Comparison of ENCODE assay signal across 10 mouse cellular contexts in genomic region chr4:31455466-31455865, GRCm38 (mm10).
DNase-seq lines count a peak whose midpoint lies in the region; ATAC-seq lines count a peak whose summit lies in the region.
"Had no signal": no experiment of that assay in that cellular context is flagged by ENCODE, and none has a peak within 500 bp of the region (broad histone marks: within the 10 kb centered on the region; RNA-seq: fewer than 3 reads in every experiment).

No protein-coding gene starts in this region.

- H3K27ac ChIP-seq in kidney, embryonic 16.5 days (ENCODE audit: low read length): peak overlapping the region; percentile 20; the same call in 1 of the 2 replicates
- no peak overlapping the region for H3K27ac ChIP-seq in kidney, embryonic 14.5 days (ENCODE audit: low read depth, low read length)
- H3K27ac ChIP-seq in heart, embryonic 14.5 days (replicated peaks in 1 of 2; ENCODE audit: control insufficient read depth in 1 of 2, insufficient read depth in 1 of 2, low read depth in 2 of 2, low read length in 2 of 2): peak overlapping the region; percentile 72 to 78
- no peak overlapping the region for H3K27ac ChIP-seq in forebrain, embryonic 12.5 days
- H3K27ac ChIP-seq: liver, embryonic 15.5 days had no signal

- 45% methylated on average over 4 of the region's 4 CpGs for WGBS in kidney, embryonic 16.5 days
- WGBS in kidney, embryonic 14.5 days: 56% methylated on average over 4 of the region's 4 CpGs
- 23% methylated on average over 4 of the region's 4 CpGs for WGBS in heart, embryonic 14.5 days
- 82% methylated on average over 4 of the region's 4 CpGs for WGBS in forebrain, embryonic 12.5 days

- H3K36me3 ChIP-seq in kidney, embryonic 16.5 days (ENCODE audit: insufficient read depth, low read length): no peaks in the 10 kb centered on the region
- no peaks in the 10 kb centered on the region for H3K36me3 ChIP-seq in kidney, embryonic 14.5 days (ENCODE audit: control insufficient read depth, insufficient read depth, low read length)
- H3K36me3 ChIP-seq in heart, embryonic 14.5 days (ENCODE audit: control insufficient read depth, insufficient read depth, low read length): no peaks in the 10 kb centered on the region
- H3K36me3 ChIP-seq in forebrain, embryonic 12.5 days (replicated peaks): no peaks in the 10 kb centered on the region
- H3K36me3 ChIP-seq: liver, embryonic 15.5 days had no signal

- peaks cover 5% of the 10 kb centered on the region; the same call in 1 of the 2 replicates for H3K4me1 ChIP-seq in kidney, embryonic 16.5 days (ENCODE audit: insufficient read depth, low read length)
- no peaks in the 10 kb centered on the region for H3K4me1 ChIP-seq in kidney, embryonic 14.5 days (ENCODE audit: control insufficient read depth, insufficient read depth, low read length)
- peaks cover 5 to 8% of the 10 kb centered on the region in 2 experiments; a peak in 3 of 4 replicates for H3K4me1 ChIP-seq in heart, embryonic 14.5 days (ENCODE audit: control insufficient read depth in 2 of 2, insufficient read depth in 2 of 2, low read length in 2 of 2)
- peaks cover 5% of the 10 kb centered on the region; the same call in 1 of the 2 replicates for H3K4me1 ChIP-seq in forebrain, embryonic 12.5 days
- H3K4me1 ChIP-seq: liver, embryonic 15.5 days had no signal

- H3K4me3 ChIP-seq in kidney, embryonic 16.5 days (ENCODE audit: low read length): no peak overlapping the region
- H3K4me3 ChIP-seq in kidney, embryonic 14.5 days (ENCODE audit: low read length): no peak overlapping the region
- H3K4me3 ChIP-seq in heart, embryonic 14.5 days (ENCODE audit: control insufficient read depth in 1 of 2, insufficient read depth in 1 of 2, low read depth in 1 of 2, low read length in 2 of 2): no peak overlapping the region
- no peak overlapping the region for H3K4me3 ChIP-seq in forebrain, embryonic 12.5 days (replicated peaks)
- H3K4me3 ChIP-seq: liver, embryonic 15.5 days had no signal

- H3K9ac ChIP-seq in kidney, embryonic 16.5 days (replicated peaks; ENCODE audit: low read length): no peak overlapping the region
- no peak overlapping the region for H3K9ac ChIP-seq in kidney, embryonic 14.5 days (ENCODE audit: low read depth, low read length)
- H3K9ac ChIP-seq in heart, embryonic 14.5 days (ENCODE audit: low read length): peak overlapping the region; percentile 42
- no peak overlapping the region for H3K9ac ChIP-seq in forebrain, embryonic 12.5 days
- H3K9ac ChIP-seq: liver, embryonic 15.5 days had no signal

- no peak overlapping the region for H3K4me2 ChIP-seq in kidney, embryonic 16.5 days (replicated peaks; ENCODE audit: low read depth, low read length)
- H3K4me2 ChIP-seq in kidney, embryonic 14.5 days (replicated peaks; ENCODE audit: low read depth, low read length): no peak overlapping the region
- H3K4me2 ChIP-seq in heart, embryonic 14.5 days (ENCODE audit: low read length): peak overlapping the region; percentile 62
- H3K4me2 ChIP-seq in forebrain, embryonic 12.5 days: no peak overlapping the region
- H3K4me2 ChIP-seq: liver, embryonic 15.5 days had no signal

- ATAC-seq in kidney, embryonic 16.5 days (ENCODE audit: low FRiP score, low TSS enrichment): no peak
- no peak for ATAC-seq in kidney, embryonic 14.5 days (ENCODE audit: low FRiP score, low TSS enrichment)
- peak; percentile 32 for ATAC-seq in common myeloid progenitor, adult 5-6 weeks (replicated peaks; ENCODE audit: low read depth, poor library complexity, severe bottlenecking)
- ATAC-seq in heart, embryonic 14.5 days (ENCODE audit: insufficient number of reproducible peaks, insufficient read depth, low FRiP score, low read depth): no peak
- no peak for ATAC-seq in cerebellum, adult (ENCODE audit: insufficient number of reproducible peaks, low FRiP score, low TSS enrichment)
- no peak for ATAC-seq in forebrain, embryonic 12.5 days (ENCODE audit: low FRiP score)

- peak; percentile 9 to 27 for DNase-seq in lung, postnatal 4 days
- DNase-seq: cerebellum, postnatal 25 days; gastrocnemius, postnatal 14 days had no signal

- no peaks in the 10 kb centered on the region for H3K27me3 ChIP-seq in kidney, embryonic 16.5 days (ENCODE audit: insufficient read depth, low read length)
- no peaks in the 10 kb centered on the region for H3K27me3 ChIP-seq in kidney, embryonic 14.5 days (ENCODE audit: control insufficient read depth, insufficient read depth, low read length)
- H3K27me3 ChIP-seq in heart, embryonic 14.5 days (ENCODE audit: control insufficient read depth, insufficient read depth, low read length): no peaks in the 10 kb centered on the region
- no peaks in the 10 kb centered on the region for H3K27me3 ChIP-seq in forebrain, embryonic 12.5 days
- H3K27me3 ChIP-seq: liver, embryonic 15.5 days had no signal

- H3K9me3 ChIP-seq in kidney, embryonic 16.5 days (ENCODE audit: low read length): no peaks in the 10 kb centered on the region
- no peaks in the 10 kb centered on the region for H3K9me3 ChIP-seq in kidney, embryonic 14.5 days (ENCODE audit: control insufficient read depth, low read length)
- no peaks in the 10 kb centered on the region for H3K9me3 ChIP-seq in heart, embryonic 14.5 days (ENCODE audit: control insufficient read depth, low read length)
- no peaks in the 10 kb centered on the region for H3K9me3 ChIP-seq in forebrain, embryonic 12.5 days
- H3K9me3 ChIP-seq: liver, embryonic 15.5 days had no signal

Comparison
In these comparisons a context has a peak if more than half of its experiments do, and no peak if none do; other contexts are left out.
1. H3K27ac ChIP-seq: peak in kidney, embryonic 16.5 days (single experiment) and heart, embryonic 14.5 days (2 of 2); none in kidney, embryonic 14.5 days (single experiment) and forebrain, embryonic 12.5 days (single experiment).